Mouse (Mus musculus) left cerebral cortex, postnatal 25 days (tissue): Measurements from ENCODE around the gene St7. TPM values are rescaled to one million over a fixed set of nuclear protein-coding genes. Genes with fewer than 3 reads are reported as not detected.
A peak's percentile ranks its signal among the peaks of the same experiment; 100 is the strongest.

Experiments
- DNase-seq, 2 experiments: peaks; one replicate each; pipeline ENCODE4 v3.0.0; 2022; ENCODE audit warnings: low spot score in 2 of 2, mixed read lengths in 1 of 2
- intact Hi-C: fragments of 180-260 bp; cut with DNase I; formaldehyde crosslinking; loops from one replicate; pipeline ENCODE4 v1.15.1; 2025
- total RNA-seq, 2 experiments: library from RNA; stranded (reverse); gene quantifications; 2 replicates each; pipeline ENCODE4 v1.2.3; 2021

The St7 gene
- total RNA-seq, 2 experiments from 2014 or later = 34.1 to 34.4 TPM

DNA sequence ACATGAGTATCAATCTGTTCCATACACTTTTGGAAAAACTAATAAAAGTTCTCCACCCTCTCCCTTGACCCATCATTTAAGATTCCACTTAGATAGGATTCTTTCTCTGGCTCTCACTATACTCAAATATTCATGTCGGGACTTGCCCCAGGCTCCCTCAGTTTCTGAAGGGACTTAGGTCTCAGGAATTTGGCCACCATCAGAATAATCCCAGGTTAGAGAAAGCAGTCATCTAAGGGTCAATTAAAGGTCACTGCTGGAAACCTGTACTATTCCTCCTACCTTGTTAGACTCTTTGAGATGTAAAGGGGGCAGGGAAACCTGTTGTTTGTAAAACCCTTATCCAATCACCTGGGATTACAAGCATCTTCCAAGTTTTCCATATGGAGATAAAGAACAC lies 284.4 kb downstream of the St7 start:
- intact Hi-C loops = no loop called here
- no peak for DNase-seq

DNA sequence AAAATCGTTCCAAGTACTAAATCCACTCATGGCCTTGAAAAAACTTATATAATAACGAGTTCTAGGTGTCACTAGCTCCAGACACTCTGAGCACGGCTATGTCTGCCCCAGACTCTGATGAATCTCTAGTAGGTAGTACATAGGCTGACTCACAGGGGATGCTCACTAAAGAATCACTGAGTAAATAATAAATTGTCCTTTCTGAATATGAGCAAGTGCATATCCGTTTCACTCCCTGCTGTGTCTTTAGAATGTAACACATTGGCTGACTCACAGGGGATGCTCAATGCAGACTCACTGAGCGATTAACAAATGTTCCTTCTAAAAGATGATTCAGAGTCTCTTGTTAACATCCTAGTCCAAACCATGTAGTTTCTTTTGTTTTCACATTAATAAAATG lies 285.6 kb downstream of the St7 start:
- intact Hi-C loops = no loop called here

DNA sequence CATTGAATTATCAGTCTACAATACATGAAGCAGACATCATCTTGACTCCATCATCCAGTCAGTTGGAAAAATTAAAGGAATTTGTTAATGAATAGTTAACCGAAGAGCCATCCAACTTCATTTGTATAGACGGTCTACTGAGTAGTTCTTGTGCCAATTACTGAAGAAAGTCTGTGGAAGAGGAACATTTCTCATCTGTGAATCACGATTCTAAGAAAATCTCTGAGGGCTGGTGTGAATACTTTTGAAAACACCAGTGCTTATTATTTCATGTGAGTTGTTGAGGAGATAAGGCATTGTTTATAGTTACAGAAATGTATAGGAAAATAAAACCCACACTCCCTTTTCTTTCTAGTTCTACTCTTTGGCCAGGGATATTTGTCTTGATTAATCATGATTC lies 286.1 kb downstream of the St7 start:
- intact Hi-C loops = no loop called here
- DNase-seq = peak in 1 of 2 experiments; percentile 61

More for the DNA sequence above, 285.6 kb downstream of the St7 start:
- peak in 1 of 2 experiments; percentile 76 for DNase-seq

DNA sequence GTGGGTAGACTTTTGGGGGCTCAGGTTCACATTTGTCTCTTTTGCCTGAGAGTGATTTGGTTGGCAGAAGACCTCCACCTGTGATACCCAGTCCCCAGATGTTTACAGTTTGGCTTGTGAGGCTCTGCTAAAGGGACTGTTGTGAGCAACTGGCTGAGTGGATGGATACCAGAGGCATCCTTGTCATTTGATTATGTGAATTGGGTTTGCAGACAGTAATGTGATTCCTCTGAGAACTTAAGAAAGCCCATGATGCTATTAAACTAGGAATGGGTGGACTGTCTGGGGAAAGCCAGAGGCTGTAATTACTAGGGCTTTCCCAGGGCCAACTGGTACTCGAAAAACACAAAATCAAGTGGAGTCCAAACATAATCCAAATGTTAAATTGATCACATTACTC lies 286.6 kb downstream of the St7 start:
- intact Hi-C loops = no loop called here

DNA sequence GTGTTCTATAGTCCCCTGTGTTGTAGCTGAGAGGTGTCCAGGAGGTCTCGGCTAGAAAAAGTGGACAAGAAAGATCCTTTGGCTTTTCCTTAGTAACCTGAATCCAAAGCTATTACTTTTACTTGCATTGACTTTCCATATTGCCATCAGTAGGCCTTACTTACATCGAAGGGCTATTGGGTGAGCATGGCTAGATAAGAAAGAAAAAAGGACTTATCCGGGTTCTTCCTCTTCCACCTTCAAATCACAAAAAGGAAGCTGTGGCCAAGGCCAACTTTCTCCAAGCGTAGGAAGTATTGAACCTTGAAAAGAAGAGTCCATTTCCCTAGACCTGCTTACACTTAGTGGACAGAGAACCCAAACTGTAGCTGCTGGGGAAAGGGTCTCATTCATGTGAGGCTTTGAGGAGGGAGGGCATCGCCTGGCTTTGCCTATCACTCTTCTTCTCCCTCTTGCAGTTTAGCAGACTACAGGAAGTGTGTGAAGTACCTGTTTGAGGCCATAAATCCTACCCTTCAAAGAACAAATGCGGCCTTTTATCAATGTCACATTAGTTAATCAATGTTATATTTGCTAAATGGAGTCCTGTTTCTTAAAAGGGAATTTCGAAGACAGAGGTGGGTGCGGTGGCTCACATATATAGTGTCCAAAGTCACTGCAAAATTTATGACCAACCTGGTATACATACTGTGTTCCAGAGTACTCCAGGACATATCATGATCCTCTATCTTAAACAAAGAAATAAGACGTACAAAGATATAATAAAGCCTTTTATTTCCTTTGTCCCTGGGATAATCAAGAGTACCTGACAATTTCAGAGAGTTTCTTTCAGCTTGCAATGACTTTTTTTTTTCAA lies 297.7 kb downstream of the St7 start:
- intact Hi-C loops = no loop called here
- no peak for DNase-seq

More for the DNA sequence above, 286.6 kb downstream of the St7 start:
- DNase-seq = no peak

DNA sequence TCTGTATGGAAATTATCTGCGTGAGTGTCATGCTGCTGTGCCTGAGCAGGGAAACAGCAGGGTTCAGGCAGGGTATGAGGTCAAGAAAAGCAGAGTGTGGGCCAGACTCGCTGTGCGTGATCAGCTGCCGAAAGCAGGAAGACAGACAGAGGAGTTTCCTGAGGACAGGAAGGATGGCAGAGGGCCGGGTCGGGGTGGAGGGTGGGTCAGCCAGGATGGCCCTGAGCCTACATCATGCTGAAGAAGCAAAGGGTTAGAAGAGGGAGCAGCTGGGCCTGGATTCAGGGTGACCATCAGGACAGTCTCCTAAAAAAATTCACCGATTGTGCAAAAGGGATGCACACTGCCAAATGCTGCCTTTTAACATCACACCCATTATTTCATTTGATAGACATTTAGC lies 298.9 kb downstream of the St7 start:
- intact Hi-C loops = no loop called here
- no peak for DNase-seq

Other genes with a start within 250 kb of the St7 start
- 10 to 100 TPM; 12.1 to 17.8 TPM for gene Met, start 229.1 kb upstream of the St7 start, total RNA-seq
- 100 to 1,000 TPM; 235 to 239 TPM for gene Capza2, start 56.7 kb upstream of the St7 start, total RNA-seq